Mouse (Mus musculus) bone marrow macrophage, adult 2 months (primary cell): ENCODE data around the gene Grm4.

Experiments
- CTCF ChIP-seq: IDR thresholded peaks from 2 replicates; pipeline ENCODE4 v1.5.1; 2012; ENCODE audit warnings: low read depth, mild to moderate bottlenecking, low read length, moderate library complexity
- POLR2A ChIP-seq: IDR thresholded peaks from 2 replicates; pipeline ENCODE4 v1.6.1; 2012; ENCODE audit warnings: mild to moderate bottlenecking, low read depth, low read length, borderline replicate concordance

DNA sequence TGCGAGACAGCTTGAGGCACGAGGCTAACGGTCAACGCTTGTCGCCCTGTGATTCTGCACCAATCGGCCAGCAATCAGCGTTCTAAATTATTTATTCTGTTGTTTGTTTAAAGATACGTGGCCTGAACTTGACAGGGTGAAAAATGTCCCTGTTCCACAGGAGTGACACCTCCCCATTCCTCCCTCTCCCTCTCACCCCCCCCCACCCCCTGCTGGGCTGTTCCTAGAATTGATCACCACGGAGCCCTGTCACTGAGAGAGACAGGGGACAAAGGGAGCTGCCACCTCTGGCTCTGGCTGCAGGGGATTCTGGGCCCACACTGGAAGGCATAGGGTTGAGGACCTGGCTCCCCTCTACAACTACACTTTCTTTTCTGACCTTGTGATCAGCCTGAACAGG, 91.4 kb downstream of the Grm4 start:
- TF ChIP-seq CTCF (no peak), POLR2A (no peak)
